Mouse (Mus musculus): ENCODE results near the gene Cx3cl1.

Cx3cl1 gene

DNA sequence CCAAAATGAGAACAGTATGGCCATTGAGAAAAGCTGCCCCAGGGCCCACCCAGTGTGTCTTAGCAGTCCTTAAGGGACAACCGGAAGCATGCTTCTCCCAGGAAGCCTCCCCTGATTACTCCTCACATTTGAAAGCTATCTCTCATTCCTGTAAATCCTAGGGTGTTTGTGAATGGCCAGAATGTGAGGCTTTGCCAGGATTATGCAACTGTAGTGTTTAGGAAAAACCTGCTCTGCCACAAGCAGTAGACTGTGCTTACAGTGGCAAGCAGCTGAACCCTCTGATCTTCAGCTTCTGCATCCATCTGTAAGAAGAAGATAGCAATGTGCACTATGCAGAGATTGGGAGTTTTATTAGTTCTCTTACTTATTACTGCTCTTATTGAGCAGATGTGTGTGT, 2.8 kb downstream of the Cx3cl1 start:
- peak in 1 of 2 experiments; percentile 23 for DNase-seq

GRCm38 (mm10) chr8:94776346-94776745, 4.5 kb downstream of the Cx3cl1 start:
- no peak for DNase-seq

- no peak for DNase-seq
Observed at GRCm38 (mm10) chr8:94778036-94778435, 6.2 kb downstream of the Cx3cl1 start.

DNA sequence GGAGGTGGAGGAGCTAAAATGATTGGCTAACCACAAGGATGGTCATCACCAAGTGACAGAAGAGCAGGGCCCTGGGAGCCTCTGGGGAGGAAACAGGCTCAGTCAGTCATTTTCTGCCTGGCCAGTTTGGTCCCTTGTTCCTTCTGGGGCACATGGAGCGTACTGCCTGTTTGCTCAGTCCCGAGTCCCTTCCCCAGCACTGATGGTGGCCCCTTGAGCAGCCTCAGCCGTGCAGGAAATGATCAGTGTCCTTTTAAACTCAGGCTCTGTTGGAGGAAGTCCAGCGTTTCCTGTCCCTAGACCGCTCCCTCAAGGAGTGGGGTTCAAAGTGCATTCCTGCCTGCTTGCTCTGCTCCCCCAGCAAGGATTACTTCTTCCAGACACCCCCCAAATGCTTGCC, 6.7 kb downstream of the Cx3cl1 start:
- DNase-seq = no peak

- DNase-seq = no peak
Observed at GRCm38 (mm10) chr8:94778895-94779533, 7.2 kb downstream of the Cx3cl1 start.

DNA sequence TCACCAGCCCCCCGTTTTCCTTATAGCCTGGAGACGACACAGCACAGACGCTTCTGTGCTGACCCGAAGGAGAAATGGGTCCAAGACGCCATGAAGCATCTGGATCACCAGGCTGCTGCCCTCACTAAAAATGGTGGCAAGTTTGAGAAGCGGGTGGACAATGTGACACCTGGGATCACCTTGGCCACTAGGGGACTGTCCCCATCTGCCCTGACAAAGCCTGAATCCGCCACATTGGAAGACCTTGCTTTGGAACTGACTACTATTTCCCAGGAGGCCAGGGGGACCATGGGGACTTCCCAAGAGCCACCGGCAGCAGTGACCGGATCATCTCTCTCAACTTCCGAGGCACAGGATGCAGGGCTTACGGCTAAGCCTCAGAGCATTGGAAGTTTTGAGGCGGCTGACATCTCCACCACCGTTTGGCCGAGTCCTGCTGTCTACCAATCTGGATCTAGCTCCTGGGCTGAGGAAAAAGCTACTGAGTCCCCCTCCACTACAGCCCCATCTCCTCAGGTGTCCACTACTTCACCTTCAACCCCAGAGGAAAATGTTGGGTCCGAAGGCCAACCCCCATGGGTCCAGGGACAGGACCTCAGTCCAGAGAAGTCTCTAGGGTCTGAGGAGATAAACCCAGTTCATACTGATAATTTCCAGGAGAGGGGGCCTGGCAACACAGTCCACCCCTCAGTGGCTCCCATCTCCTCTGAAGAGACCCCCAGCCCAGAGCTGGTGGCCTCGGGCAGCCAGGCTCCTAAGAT, 7.9 kb downstream of the Cx3cl1 start:
- DNase-seq = no peak

DNA sequence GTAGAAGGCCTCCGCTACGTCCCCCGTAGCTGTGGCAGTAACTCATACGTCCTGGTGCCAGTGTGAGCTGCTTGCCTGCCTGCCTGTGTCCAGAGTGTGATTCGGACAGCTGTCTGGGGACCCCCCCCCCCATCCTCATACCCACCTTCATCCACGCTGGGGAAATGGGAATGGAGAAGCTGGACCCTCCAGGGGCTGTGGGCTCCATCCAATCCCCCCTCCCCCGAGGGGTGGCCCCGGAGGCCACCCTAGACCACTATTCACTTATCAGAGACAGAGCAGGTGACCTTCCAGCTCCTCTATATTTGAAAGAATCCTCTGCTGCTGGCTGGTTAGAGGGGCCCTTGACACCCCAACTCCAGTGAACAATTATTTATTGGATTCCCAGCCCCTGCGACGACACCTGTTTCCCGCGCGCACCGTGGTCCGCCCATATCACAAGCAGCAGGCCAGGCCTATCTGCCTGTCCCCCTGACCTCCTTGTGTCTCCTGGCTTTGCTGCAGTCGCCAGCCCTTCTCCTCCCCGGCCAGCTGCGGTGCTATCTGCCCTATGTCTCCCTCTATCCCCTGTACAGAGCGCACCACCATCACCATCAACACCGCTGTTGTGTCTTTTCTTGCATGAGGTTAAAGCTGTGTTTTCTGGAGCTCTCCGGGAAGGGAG, 8.8 kb downstream of the Cx3cl1 start:
- DNase-seq = no peak

DNA sequence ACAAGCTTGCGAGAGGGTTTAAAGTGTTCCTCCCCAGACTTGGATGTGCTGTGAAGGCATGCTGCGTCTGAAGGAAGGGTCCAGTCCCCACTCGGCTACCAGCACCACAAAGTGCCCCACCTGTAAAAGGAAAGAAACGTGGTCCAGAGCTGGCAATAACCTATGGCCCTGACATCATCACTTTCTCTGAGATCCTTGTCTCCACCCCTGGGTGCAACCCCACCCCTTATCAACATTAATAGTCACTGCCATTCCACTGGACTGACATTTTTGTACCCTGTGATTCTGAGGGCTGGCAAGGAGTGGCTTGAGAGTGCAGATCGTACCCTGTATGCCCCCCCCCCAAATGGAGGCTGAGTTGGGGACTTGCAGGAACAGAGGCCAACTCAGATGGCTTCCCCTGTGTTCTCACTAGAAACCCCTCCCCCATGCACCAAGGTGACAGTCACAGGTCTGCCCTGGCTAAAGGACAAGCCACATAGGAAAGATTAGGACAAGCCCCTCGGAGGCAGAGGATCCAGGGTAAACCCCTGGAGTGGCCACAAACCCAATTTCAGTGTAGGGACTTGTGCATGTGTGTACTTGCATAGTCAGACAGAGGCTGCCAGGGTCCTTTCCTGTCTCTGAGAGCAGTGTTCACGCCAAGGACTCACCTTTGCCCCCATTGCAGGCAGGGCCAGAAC, 9.5 kb downstream of the Cx3cl1 start:
- DNase-seq = no peak

GRCm38 (mm10) chr8:94781838-94782235, 10.0 kb downstream of the Cx3cl1 start:
- no peak for DNase-seq

DNA sequence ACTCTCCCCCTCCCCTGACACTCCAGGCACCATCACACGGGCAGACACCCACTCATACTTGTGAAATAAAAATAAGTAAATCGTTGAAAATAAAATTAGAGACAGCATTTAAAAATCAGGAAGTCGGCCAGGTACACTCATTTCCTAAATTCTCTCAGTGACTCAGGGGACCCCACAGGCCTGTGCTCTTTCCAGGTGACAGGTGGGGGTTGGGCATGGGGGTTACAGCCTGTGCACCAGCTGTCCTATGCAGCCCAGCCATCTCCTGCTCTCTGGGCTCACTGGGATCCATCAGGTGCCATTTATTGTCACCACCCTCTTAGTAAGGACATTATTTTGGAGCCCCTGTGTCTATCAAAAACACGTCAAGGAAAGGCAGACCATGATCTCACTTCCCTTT, 12.1 kb downstream of the Cx3cl1 start:
- DNase-seq = no peak

- DNase-seq = peak; percentile 28 to 40
Observed at GRCm38 (mm10) chr8:94785247-94785985, 13.6 kb downstream of the Cx3cl1 start.

GRCm38 (mm10) chr8:94785995-94786595, 14.3 kb downstream of the Cx3cl1 start:
- DNase-seq = no peak

DNA sequence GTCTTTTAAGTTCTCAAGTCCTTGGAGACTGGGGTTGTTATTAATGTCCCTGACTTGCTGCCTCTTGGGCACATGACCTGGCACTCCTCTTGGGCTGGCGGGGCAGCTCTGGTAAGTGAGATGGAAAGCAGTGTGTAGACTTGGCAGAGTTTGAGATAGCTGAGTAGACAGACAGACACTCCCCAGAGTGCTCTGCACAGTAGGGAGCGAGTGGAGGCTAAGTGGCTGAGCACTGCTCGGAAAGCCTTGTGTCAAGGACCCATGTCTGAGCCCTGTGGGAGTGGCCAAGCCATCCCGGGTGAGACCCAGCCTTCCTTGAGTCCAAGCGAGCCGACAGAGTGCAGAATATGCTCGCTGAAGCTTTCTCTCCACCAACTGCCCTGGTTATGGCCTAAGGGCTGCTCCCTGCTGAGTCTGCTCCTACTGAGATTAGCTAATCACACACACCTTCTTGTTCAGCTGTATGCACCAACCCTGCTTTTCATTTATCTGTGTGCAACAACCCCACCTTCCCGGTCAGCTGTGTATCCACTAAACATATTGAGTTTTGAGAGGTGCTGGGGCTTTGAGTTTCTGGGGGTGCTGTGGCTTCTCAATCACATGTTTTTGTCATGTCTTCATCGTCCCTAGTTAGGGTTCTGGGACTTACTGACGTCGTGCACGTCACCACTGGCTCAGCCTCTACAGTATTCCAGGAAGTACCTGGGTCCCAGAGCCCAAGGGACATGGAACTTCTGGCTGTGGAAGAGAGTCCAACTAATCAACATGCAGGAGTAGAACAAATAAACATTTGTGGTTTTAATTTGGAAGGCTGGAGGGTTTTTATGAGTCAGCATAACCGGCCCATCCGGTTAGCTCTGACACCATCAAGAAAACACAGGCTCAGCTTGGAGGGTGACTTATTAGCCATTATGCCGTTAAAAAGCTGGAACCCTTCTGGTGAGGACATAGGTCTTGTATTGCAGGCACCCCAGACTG, 16.0 kb downstream of the Cx3cl1 start:
- no peak for DNase-seq

DNA sequence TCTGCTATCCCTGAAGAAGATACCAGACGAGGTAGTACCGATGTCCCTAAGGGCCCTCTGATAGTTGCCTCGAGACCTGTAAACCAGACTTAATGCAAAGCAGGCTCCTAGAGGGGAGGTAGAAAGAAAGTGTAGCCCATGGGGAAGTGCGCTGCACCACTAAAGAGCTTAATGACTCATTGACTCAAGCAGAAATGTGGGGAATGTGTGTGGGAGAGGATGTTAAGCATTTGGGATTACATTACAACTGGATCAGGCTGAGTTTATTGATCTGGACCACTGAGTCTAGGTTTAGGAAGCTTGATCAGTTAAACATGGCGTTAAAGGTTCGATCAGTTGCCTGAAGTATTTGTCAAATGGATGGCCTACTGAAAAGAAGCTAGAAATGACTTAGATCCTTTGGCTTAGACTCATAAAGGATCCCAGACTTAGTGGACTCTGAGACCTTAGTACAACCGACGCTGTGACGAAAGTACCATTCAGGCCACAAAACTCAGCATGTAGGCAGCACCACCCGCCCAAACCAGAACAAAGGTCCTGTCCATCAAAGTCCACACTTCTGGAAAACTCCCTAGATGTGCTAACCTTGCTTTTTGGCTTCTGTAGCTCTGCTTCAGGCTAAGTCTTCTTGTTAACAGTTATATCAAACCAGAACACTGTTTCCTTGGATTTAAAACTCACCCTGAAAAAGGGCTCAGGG, 17.6 kb downstream of the Cx3cl1 start:
- no peak for DNase-seq

DNA sequence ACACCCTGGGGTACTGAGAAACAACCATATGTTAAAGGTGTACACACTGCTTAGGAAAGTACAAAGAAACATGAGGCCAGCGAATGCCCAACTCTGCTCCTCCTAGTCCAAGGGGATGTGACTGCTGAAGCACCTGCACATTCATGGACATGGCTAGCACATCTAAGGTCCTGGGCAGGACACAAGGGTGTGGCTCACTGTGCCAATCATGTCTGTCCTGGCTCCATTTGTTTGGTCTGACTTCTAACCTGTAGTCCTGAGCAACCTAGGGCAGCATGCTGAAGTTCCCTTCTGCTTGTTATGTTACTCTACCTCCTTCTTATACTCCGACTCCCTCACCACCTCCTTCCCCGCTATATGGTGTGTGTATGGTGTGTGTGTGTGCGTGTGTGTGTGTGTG, 22.6 kb downstream of the Cx3cl1 start:
- DNase-seq = no peak

DNA sequence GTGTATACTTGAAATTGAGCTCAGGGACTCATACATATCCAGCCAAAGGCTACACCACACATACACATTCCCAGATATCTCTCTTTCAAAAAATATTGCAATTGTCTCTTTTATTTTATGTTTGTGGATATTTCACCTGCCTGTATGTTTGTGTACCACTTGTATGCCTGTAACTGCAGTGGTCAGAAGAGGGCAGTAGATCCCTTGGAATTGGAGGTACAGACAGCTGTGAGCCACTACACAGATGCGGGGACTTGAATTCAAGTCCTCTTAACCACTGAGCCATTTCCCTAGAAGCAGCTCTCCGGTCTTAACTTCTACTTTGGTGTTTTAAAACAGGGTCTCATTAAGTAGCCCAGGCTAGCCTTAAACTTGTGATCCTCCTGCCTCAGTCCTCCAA, 23.0 kb downstream of the Cx3cl1 start:
- no peak for DNase-seq

DNA sequence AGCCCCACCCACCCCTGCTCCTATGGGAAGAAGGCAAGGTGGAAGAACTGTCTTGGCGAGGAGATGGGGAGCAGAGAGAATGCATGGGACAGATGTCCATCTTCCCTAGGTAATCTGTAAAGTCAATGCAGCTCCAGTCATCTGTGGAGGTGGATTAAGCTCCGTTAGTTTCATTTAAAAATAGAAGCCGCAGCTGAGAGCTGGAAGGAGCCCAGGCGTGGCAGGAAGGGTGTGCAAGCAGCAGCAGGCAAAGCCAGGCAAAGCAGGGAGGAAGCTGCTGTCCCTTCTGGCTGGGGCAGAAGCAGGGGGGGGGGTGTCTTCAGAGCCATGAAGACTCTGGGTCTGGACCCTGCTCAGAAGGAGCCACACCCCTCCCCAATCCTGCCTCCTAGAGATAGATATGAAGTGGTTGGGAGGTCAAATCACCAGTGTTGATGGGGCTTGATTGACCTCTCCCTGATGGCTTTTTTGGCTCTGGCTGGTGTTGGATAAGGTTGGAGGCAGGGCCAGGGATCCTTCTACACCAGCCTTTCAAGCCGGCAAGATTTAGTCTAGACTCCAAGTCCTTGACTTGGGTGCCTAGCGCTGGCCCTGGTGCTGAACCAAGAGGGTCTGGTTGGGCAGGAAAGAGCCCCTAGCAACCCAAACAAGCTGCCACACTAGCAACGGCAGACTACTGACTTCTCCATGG, 28.6 kb downstream of the Cx3cl1 start:
- DNase-seq = no peak

DNA sequence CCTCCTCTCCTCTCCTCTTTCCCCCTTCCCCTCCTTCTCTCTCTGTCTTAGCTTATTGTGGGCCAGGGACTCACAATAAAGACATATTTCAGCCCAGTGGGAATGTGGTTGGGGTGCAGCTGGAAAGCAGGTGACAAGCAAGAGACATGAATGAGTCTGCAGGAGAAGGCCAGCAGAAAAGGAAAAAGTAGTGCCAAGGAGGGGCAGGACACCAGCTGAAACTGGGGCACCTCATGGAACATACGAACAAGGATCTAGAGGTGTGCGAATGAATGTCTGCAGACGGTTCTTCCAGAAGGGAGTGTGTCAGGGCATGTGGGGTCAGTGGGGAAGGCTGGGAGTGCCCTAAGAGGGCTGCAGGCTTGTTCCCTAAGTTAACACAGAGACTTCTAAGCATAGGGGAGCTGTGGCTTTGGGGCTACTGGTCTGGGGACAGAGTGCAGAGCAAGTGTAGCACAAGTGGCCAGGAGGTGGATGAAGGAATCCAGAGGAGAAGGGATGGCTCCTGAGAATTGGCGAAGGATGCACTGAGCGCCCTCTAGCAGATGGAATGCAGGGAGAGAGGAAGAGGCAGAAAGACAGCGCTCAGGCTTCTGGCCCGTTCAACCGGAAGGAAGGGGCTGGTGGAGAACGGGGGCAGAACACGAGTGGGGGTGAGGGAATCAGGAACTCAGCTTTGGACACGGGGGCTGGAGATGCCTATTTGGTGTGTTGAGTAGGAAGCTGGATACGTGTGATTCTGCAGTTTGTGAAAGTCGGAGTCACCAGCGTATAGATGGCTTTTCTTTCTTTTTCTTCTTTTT, 29.7 kb downstream of the Cx3cl1 start:
- DNase-seq = peak; percentile 50 to 64

GRCm38 (mm10) chr8:94802375-94802774, 30.6 kb downstream of the Cx3cl1 start:
- no peak for DNase-seq

All from cerebellum, adult 18-20 months (tissue).